Mouse (Mus musculus) layer of hippocampus, postnatal 36 days (tissue): Measurements from ENCODE around the gene Mtmr11. TPM values are rescaled to one million over a fixed set of nuclear protein-coding genes. Genes with fewer than 3 reads are reported as not detected.
"Not testable (repeated sequence)": the region's sequence is repeated elsewhere in the genome, so short reads cannot be mapped to it uniquely, and the experiment has no call there.

Source experiments
- DNase-seq, 2 experiments: peaks; one replicate each; pipeline ENCODE4 v3.0.0; 2022
- microRNA-seq, 2 experiments: library from miRNA; unstranded; fragments of <30 nt; microRNA quantifications; one replicate each; pipeline ENCODE4 v1.2.0; 2021
- total RNA-seq, 2 experiments: library from RNA; stranded (reverse); gene quantifications; 2 replicates each; pipeline ENCODE4 v1.2.3; 2021

Mtmr11 gene
- total RNA-seq, 2 experiments from 2014 or later = 4.2 to 5.2 TPM

DNA sequence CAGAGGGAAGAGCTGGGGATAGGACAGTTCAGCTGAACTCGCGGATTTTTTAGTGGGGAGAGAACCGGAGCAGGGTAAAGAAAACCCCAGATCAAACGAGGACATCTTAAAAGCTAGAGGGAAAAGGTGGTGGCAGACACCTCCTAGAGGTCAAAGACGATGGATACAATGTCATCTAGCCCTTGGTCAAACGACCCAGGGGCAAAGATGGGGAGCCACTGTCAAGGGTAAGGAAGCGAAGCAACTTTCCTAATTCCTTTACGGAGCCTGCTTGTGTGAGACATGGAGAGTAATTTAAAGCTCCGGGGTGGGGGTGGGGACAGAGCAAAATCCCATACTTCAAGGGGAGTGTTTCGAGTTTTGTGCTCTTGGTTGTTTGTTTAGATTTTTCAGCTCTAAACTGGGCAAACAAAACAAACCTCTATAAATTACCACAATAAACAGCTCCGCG lies 57.4 kb downstream of the Mtmr11 start:
- peak in 1 of 2 experiments; percentile 37 for DNase-seq

DNA sequence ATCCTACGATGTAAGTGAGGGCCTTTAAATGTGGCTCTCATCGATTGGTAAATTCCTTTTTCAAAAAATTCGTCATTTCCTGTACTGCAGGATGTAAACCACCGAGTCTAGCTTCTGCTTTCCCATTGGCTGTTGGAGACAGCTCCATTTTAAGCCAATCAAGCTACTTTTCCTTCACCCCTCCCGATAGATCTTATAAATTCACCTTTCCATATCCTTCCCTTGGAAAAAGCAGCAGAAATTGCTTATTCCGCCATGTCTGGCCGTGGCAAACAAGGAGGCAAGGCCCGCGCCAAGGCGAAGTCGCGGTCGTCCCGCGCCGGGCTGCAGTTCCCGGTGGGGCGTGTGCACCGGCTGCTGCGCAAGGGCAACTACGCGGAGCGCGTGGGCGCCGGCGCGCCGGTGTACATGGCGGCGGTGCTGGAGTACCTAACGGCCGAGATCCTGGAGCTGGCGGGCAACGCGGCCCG lies 57.9 kb downstream of the Mtmr11 start, which contains the start of the genes Bola1 and Hist2h2ab:
Bola1 (minus strand) TSS at position 49 of the 470 bp plus-strand sequence.
Hist2h2ab (plus strand) TSS at position 205 of the 470 bp plus-strand sequence.
- DNase-seq = peak; percentile 79 to 83

DNA sequence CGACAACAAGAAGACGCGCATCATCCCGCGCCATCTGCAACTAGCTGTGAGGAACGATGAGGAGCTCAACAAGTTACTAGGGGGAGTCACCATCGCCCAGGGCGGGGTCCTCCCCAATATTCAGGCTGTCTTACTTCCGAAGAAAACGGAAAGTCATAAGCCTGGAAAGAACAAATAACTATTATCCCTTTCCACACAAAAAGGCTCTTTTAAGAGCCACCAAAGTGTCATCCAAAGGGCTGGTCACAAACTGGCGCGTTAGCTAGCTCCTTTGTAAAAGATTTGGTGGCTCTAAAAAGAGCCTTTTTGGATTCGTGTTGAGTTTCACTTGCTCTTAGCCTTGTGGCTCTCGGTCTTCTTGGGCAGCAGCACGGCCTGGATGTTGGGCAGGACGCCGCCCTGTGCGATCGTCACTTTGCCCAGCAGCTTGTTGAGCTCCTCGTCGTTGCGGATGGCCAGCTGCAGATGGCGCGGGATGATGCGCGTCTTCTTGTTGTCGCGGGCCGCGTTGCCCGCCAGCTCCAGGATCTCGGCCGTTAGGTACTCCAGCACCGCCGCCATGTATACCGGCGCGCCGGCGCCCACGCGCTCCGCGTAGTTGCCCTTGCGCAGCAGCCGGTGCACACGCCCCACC lies 58.4 kb downstream of the Mtmr11 start:
- DNase-seq = not testable (repeated sequence)

DNA sequence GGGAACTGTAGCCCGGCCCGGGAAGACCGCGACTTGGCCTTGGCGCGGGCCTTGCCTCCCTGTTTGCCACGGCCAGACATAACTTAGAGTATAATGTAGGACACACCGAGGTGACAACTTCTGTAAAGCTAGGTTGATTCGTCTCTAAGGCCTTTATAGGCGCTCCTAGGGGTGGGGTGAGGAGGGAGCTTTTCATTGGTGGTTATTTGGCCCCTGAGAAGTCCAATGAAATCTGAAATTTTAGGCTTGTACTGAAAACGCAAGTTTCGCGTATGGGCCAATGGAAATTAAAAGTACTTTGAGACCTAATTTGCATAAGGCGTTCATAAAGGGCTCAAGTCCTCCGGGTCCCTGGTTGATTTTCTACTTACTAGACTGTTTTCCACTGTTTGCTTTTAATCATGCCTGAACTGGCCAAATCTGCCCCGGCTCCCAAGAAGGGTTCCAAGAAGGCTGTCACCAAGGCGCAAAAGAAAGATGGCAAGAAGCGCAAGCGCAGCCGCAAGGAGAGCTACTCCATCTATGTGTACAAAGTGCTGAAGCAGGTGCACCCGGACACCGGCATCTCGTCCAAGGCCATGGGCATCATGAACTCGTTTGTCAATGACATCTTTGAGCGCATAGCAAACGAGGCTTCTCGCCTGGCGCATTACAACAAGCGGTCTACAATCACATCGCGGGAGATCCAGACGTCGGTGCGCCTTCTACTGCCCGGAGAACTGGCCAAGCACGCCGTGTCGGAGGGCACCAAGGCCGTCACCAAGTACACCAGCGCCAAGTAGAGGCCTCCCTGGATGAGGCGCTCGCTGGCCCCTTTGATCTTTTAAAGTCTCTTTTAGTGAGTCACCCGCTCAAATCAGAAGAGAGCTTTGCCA lies 59.2 kb downstream of the Mtmr11 start, which contains the start of the genes Hist2h2ac and Hist2h2be:
Hist2h2ac (minus strand) TSS at position 116 of the 875 bp plus-strand sequence.
Hist2h2be (plus strand) TSS at position 355 of the 875 bp plus-strand sequence.
- DNase-seq = peak; percentile 85 to 89

Small RNA genes within 50 kb of the gene (microRNA-seq; reads per million reads assigned to microRNA genes)
- 0 reads per million in 2 experiments for gene Gm44492

Other genes starting within 250 kb of the Mtmr11 start
- gene Anp32e, start 232.8 kb upstream of the Mtmr11 start, total RNA-seq = 10 to 100 TPM; 77.4 to 94.7 TPM
- gene Plekho1, start 166.0 kb upstream of the Mtmr11 start, total RNA-seq = 10 to 100 TPM; 37.3 to 41.0 TPM
- gene Vps45, start 103.5 kb upstream of the Mtmr11 start, total RNA-seq = 10 to 100 TPM; 40.8 to 46.3 TPM
- gene Otud7b, start 57.5 kb upstream of the Mtmr11 start, total RNA-seq = 10 to 100 TPM; 31.0 to 32.6 TPM
- 10 to 100 TPM; 52.0 to 54.5 TPM for gene Sf3b4, start 10.3 kb downstream of the Mtmr11 start, total RNA-seq
- 100 to 1,000 TPM; 351 to 376 TPM for gene Sv2a, start 19.1 kb downstream of the Mtmr11 start, total RNA-seq
- 10 to 100 TPM; 15.3 to 18.2 TPM for gene Bola1, start 57.7 kb downstream of the Mtmr11 start, total RNA-seq
- 1 to 10 TPM; 7.2 to 8.2 TPM for gene Hist2h2ab, start 57.9 kb downstream of the Mtmr11 start, total RNA-seq
- 10 to 100 TPM; 20.0 to 22.5 TPM for gene Hist2h2ac, start 58.9 kb downstream of the Mtmr11 start, total RNA-seq
- 1 to 10 TPM; 6.9 to 7.1 TPM for gene Hist2h2be, start 59.1 kb downstream of the Mtmr11 start, total RNA-seq
- gene Hist2h3c2, start 77.1 kb downstream of the Mtmr11 start, total RNA-seq = 10 to 100 TPM; 13.1 to 13.4 TPM
- gene Hist2h2aa2, start 78.3 kb downstream of the Mtmr11 start, total RNA-seq = 100 to 1,000 TPM; 193 to 195 TPM
- gene Hist2h2aa1, start 83.5 kb downstream of the Mtmr11 start, total RNA-seq = 10 to 100 TPM in 1 of 2 experiments, 1 to 10 TPM in 1; 3.1 to 11.1 TPM
- not detected for gene Hist2h3c1, start 84.7 kb downstream of the Mtmr11 start, total RNA-seq
- gene Hist2h4, start 101.3 kb downstream of the Mtmr11 start, total RNA-seq = 10 to 100 TPM; 27.7 to 30.4 TPM
- 10 to 100 TPM; 42.9 to 45.4 TPM for gene Hist2h3b, start 106.7 kb downstream of the Mtmr11 start, total RNA-seq
- 100 to 1,000 TPM; 120 TPM for gene Hist2h2bb, start 107.7 kb downstream of the Mtmr11 start, total RNA-seq
- 1 to 10 TPM; 2.4 to 2.5 TPM for gene Fcgr1, start 132.0 kb downstream of the Mtmr11 start, total RNA-seq